Mouse (Mus musculus): ENCODE data around the gene Sbk1.
"Not testable (repeated sequence)": the region's sequence is repeated elsewhere in the genome, so short reads cannot be mapped to it uniquely, and the experiment has no call there.

The Sbk1 gene

GRCm38 (mm10) chr7:126288571-126289091 is 16.2 kb downstream of the Sbk1 start:
- DNase-seq = no peak

DNA sequence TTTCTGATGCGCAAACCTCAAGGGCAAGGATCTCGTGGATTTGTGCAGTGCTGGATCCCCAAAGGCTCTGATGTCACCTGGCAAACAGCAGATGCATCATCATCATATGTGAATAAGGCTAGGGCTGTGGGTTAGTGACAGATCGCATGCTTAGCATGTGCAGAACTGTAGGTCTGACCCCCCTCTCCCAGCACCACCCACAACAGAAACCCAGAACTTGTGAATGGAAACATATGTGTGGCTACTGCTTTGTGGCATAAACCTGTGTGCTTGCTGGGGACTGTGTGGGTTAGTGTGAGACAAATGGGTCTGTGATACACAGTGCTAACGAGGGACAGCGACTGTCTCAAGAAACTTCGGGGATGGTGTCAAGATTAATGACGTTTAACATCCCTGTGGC is 17.0 kb downstream of the Sbk1 start:
- DNase-seq = no peak

GRCm38 (mm10) chr7:126289956-126290355 is 17.5 kb downstream of the Sbk1 start:
- no peak for DNase-seq

GRCm38 (mm10) chr7:126291681-126292545 is 19.5 kb downstream of the Sbk1 start:
- no peak for DNase-seq

- DNase-seq = no peak
Observed at GRCm38 (mm10) chr7:126293091-126293490, 20.7 kb downstream of the Sbk1 start.

GRCm38 (mm10) chr7:126297579-126298460 is 25.4 kb downstream of the Sbk1 start:
- no peak for DNase-seq

- no peak for DNase-seq
Observed at GRCm38 (mm10) chr7:126298856-126299255, 26.4 kb downstream of the Sbk1 start.

GRCm38 (mm10) chr7:126301831-126302230 is 29.4 kb downstream of the Sbk1 start:
- not testable (repeated sequence) for DNase-seq

DNA sequence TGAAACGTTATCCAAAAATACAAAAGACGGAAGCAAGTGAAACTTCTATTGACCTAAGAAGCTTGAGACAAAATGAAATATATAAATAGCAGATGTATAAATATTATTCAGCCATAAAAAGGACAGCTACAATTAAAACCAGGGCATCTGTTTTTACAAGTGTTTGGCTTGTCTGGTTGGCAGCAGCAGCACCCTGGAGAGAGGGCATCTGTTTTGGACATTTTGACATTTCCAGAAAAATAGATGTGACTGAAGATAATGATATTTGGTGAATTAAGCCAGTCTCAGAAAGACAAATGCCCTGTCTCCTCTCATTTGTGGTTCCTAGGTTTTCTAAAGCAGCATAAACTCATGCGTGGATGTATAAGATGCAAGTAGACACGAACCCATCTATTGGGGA is 39.4 kb downstream of the Sbk1 start:
- no peak for DNase-seq

DNA sequence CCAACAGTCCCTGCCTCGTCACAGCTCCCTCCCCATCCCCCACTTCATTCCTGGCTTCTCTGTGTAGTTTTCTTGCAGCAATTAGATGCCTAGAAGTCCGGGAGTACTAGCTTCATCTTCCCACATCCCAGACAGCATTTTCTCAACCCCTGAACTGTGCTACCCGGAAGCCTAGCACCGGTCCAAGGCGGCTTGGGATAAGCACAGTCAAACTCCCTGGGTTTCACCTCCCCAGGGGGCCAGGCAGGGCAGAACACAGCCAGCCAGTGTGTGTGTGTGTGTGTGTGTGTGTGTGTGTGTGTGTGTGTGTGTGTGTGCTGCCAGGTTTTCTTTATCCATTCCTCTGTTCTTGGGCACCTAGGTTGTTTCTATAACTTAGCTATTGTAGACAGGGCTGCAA is 40.9 kb downstream of the Sbk1 start:
- no peak for DNase-seq

- DNase-seq = no peak
Observed at GRCm38 (mm10) chr7:126314273-126314672, 41.9 kb downstream of the Sbk1 start.

- DNase-seq = peak; percentile 71
Observed at GRCm38 (mm10) chr7:126323729-126324128, 51.3 kb downstream of the Sbk1 start.

DNA sequence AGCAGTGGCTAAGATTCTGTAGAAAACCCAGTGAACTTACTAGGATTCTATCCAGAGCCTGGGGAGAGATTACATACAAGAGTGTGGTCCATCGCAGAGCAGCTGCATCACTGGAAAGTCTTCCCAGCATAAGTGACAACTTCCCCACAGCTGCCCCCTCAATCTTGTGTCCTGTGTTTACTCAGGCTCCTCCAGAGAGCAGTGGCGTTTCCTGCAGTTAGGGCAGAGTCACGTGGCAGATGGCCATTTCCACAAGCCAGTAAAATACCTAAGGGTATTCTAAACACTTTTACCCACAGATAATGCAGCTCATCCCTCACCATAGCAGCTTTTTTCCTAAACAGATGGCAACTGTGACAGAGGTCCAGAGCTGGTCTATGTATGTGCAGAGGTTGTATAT is 52.4 kb downstream of the Sbk1 start:
- no peak for DNase-seq

GRCm38 (mm10) chr7:126325576-126326273 is 53.3 kb downstream of the Sbk1 start:
- not testable (repeated sequence) for DNase-seq

- not testable (repeated sequence) for DNase-seq
Observed at GRCm38 (mm10) chr7:126328848-126329247, 56.4 kb downstream of the Sbk1 start.

GRCm38 (mm10) chr7:126329907-126330645 is 57.7 kb downstream of the Sbk1 start:
- no peak for DNase-seq

- no peak for DNase-seq
Observed at GRCm38 (mm10) chr7:126330693-126331092, 58.3 kb downstream of the Sbk1 start.

DNA sequence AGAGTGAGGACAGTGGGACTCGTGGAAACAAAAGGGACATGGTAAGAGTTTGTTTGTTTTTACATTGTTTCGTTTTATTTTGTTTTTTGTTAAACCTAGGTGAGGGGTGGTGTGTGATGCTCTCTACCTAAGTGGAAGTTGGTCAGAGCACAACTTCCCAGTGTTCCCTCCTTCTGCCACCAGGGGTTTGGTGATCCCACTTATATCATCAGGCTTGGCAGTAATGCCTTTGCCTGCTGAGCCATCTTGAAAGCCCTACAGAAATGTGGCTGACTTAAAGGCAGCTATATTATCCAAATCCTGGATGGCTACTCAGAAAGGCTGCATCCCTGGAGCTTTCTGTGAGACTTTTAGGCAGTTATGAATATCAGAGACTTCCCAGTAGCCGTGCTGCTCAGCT is 60.3 kb downstream of the Sbk1 start:
- DNase-seq = no peak

GRCm38 (mm10) chr7:126335556-126335955 is 63.1 kb downstream of the Sbk1 start:
- DNase-seq = no peak

GRCm38 (mm10) chr7:126338906-126339305 is 66.5 kb downstream of the Sbk1 start:
- DNase-seq = no peak

DNA sequence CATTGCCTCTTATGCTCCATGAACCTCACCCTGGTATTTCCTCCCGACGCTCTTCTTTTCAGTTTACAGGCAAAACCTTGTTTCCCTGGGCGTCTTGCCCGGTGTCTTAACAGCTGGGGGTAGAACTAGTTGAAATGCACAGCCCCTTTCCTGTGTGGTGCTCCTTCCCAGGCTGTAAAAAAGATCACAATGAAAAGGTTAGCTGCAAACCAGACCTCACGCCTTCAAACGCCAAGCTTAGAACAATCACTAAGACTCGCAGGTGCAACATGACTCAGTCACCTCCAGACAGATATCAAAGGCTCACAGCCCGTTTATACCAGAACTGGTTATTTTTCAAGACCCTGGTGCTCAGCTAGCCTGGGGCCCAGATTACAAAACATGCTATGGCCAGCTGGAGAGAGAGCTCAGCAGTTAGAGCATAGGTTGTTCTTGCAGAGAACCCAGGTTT is 67.1 kb downstream of the Sbk1 start:
- no peak for DNase-seq

DNA sequence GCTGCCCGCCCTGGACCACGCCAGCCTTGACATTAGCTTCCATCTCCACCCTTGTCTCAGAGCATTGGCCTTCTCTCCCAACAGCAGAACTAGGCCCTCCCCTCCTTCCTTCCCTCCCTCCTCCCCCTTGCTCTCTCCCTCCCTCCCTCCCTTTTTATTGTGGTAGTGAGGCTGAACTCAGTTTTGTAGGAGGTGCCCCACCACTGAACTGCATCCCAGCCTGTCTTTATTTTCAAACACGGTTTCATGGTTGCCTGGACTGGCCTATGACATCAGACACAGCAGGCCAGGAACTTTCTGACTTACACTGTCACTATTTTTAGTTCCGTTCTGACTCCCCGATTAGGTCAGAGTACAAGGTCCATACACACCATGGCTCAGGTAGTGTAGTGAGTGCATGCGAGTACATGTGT is 67.8 kb downstream of the Sbk1 start:
- DNase-seq = no peak
